In the genomic region with DNA sequence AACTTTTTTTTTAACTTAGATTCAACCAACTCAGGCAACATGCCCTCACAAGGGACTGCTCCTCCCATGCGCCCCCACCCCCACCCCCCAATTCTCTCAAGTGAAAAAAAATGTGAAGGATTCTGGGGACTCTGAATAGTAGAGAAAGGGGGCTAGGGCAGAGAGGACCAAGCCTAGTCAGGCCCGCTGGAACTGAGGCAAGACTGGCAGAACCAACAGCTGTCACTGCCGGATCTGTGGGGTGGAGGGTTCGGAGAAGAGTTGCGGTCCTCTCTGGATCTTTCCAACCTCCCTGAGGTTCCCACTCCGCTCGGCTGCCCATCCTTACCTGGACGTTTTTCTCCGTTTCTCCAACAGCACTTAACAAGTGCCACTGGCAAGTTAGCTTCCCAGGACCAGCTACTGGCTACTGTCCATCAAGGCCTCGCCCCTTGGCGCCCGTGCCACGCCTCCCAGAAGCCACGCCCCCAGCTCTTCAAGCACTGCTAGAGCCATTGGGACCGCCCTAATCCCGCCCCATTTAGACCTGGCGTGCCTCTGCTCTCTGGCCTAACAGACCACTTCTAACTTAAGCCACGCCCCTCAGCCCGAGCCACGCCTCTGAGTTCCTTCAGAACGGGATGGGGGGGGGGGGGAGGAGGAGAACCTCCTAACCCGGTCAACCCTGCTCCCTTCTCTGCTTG, we compare ENCODE assay signal across 8 mouse cellular contexts. TPM values are rescaled to one million over a fixed set of nuclear protein-coding genes. Genes with fewer than 3 reads are reported as not detected.
DNase-seq lines count a peak whose midpoint lies in the region; ATAC-seq and TF ChIP-seq lines count a peak whose summit lies in the region.

A gene (minus strand): TSS at position 391 of the 683 bp plus-strand sequence.

- no peak for TF ChIP-seq CTCF in G1E (IDR thresholded peaks at IDR 0.05; ENCODE audit: low read depth, low read length)
- no peak for TF ChIP-seq CTCF in liver, postnatal 0 days (IDR thresholded peaks at IDR 0.05; ENCODE audit: low read depth)
- TF ChIP-seq CTCF in testis, adult 2 months (IDR thresholded peaks at IDR 0.05; ENCODE audit: control insufficient read depth, insufficient read depth, insufficient replicate concordance, low read depth, low read length): no peak

- TF ChIP-seq EP300 in liver, postnatal 0 days (IDR thresholded peaks at IDR 0.05; ENCODE audit: low read depth): no peak

- H3K9me3 ChIP-seq in G1E (replicated peaks): no peaks in the 10 kb centered on the region
- no peaks in the 10 kb centered on the region for H3K9me3 ChIP-seq in forebrain, embryonic 15.5 days
- no peaks in the 10 kb centered on the region for H3K9me3 ChIP-seq in liver, postnatal 0 days (ENCODE audit: low read length)
- no peaks in the 10 kb centered on the region for H3K9me3 ChIP-seq in neural tube, embryonic 13.5 days

- H3K4me2 ChIP-seq in forebrain, embryonic 15.5 days (replicated peaks): peak within 1 kb of the TSS; percentile 42
- peak within 1 kb of the TSS; percentile 66 for H3K4me2 ChIP-seq in liver, postnatal 0 days (ENCODE audit: low read depth, low read length)
- peak within 1 kb of the TSS; percentile 53 for H3K4me2 ChIP-seq in neural tube, embryonic 13.5 days

- peak; percentile 84 for ATAC-seq in G1E (ENCODE audit: extremely low read depth, insufficient number of reproducible peaks, low FRiP score, poor library complexity, severe bottlenecking)
- ATAC-seq in forebrain, embryonic 15.5 days (replicated peaks): peak; percentile 91
- ATAC-seq in liver, postnatal 0 days: peak; percentile 99
- ATAC-seq in neural tube, embryonic 13.5 days (ENCODE audit: low read depth): peak; percentile 93

- peaks cover 4% of the 10 kb centered on the region for H3K4me1 ChIP-seq in G1E (ENCODE audit: insufficient read depth, low read depth, low read length)
- H3K4me1 ChIP-seq in forebrain, embryonic 15.5 days: 0 out of 2 replicates have a peak, but pooled peaks cover 5% of the 10 kb centered on the region
- no peaks in the 10 kb centered on the region for H3K4me1 ChIP-seq in liver, postnatal 0 days (ENCODE audit: insufficient read depth)
- H3K4me1 ChIP-seq in neural tube, embryonic 13.5 days (replicated peaks): no peaks in the 10 kb centered on the region
- H3K4me1 ChIP-seq in testis, adult 2 months (ENCODE audit: control insufficient read depth, insufficient read depth, low read length): peaks cover 5% of the 10 kb centered on the region; the same call in 1 of the 2 replicates

- no peak for TF ChIP-seq POLR2A in testis, adult 2 months (IDR thresholded peaks at IDR 0.05; ENCODE audit: control insufficient read depth, low read depth, low read length)

- intact Hi-C loops in heart, postnatal 14 days (cut with DNase I): no loop called here

- H3K36me3 ChIP-seq in G1E (replicated peaks): no peaks in the 10 kb centered on the region
- H3K36me3 ChIP-seq in forebrain, embryonic 15.5 days: no peaks in the 10 kb centered on the region
- no peaks in the 10 kb centered on the region for H3K36me3 ChIP-seq in liver, postnatal 0 days (replicated peaks; ENCODE audit: insufficient read depth, low read length)
- no peaks in the 10 kb centered on the region for H3K36me3 ChIP-seq in neural tube, embryonic 13.5 days
- no peaks in the 10 kb centered on the region for H3K36me3 ChIP-seq in testis, adult 2 months (ENCODE audit: control insufficient read depth, insufficient read depth, low read length)

- 0 out of 2 replicates have a peak, but pooled peaks cover 3% of the 10 kb centered on the region for H3K27me3 ChIP-seq in G1E (ENCODE audit: insufficient read depth, low read length)
- H3K27me3 ChIP-seq in forebrain, embryonic 15.5 days: no peaks in the 10 kb centered on the region
- no peaks in the 10 kb centered on the region; the same call in 1 of the 2 replicates for H3K27me3 ChIP-seq in liver, postnatal 0 days (ENCODE audit: insufficient read depth, low read length)
- H3K27me3 ChIP-seq in neural tube, embryonic 13.5 days: peaks cover 16% of the 10 kb centered on the region
- H3K27me3 ChIP-seq in testis, adult 2 months (ENCODE audit: control insufficient read depth, insufficient read depth, low read length): no peaks in the 10 kb centered on the region

- H3K27ac ChIP-seq in forebrain, embryonic 15.5 days (replicated peaks): no peak within 1 kb of the TSS
- no peak within 1 kb of the TSS for H3K27ac ChIP-seq in liver, postnatal 0 days (ENCODE audit: low read depth)
- H3K27ac ChIP-seq in neural tube, embryonic 13.5 days (replicated peaks): no peak within 1 kb of the TSS
- H3K27ac ChIP-seq in testis, adult 2 months (ENCODE audit: control insufficient read depth, insufficient read depth, low read depth, low read length): peak within 1 kb of the TSS; percentile 78

- DNase-seq in G1E (ENCODE audit: low spot score): peak; percentile 9
- DNase-seq in cerebellum, adult 18-20 months: peak; percentile 33 to 45
- DNase-seq in heart, postnatal 14 days: peak; percentile 78 to 87
- DNase-seq in large intestine, adult 2 months (ENCODE audit: low read depth, low spot score): peak; percentile 46
- DNase-seq in liver, postnatal 0 days: peak; percentile 88

- no peak within 1 kb of the TSS for H3K9ac ChIP-seq in forebrain, embryonic 15.5 days (replicated peaks)
- no peak within 1 kb of the TSS for H3K9ac ChIP-seq in liver, postnatal 0 days (replicated peaks)
- H3K9ac ChIP-seq in neural tube, embryonic 13.5 days: no peak within 1 kb of the TSS

- H3K4me3 ChIP-seq in G1E (ENCODE audit: low read depth, low read length): peak within 1 kb of the TSS; percentile 50; the same call in 1 of the 2 replicates
- peak within 1 kb of the TSS; percentile 28 for H3K4me3 ChIP-seq in forebrain, embryonic 15.5 days
- H3K4me3 ChIP-seq in liver, postnatal 0 days (ENCODE audit: low read depth, low read length): peak within 1 kb of the TSS; percentile 35
- peak within 1 kb of the TSS; percentile 28 for H3K4me3 ChIP-seq in neural tube, embryonic 13.5 days
- H3K4me3 ChIP-seq in testis, adult 2 months (ENCODE audit: control insufficient read depth, low read depth, low read length): peak within 1 kb of the TSS; percentile 78

- WGBS in forebrain, embryonic 15.5 days: 16% methylated on average over 22 of the region's 22 CpGs
- 18% methylated on average over 22 of the region's 22 CpGs for WGBS in large intestine, adult 2 months
- 16% methylated on average over 21 of the region's 22 CpGs for WGBS in liver, postnatal 0 days (ENCODE audit: insufficient replicate concordance)
- WGBS in neural tube, embryonic 13.5 days: 16% methylated on average over 18 of the region's 22 CpGs

RNA-seq across cellular contexts. Expression of the gene that starts here (rescaled TPM):
- total RNA-seq in G1E (2014; fragmentation: Nextera tagmentation) (0.23 and 0.39 TPM in 2 replicates), G1E (2017) (0.29 and 0.33 TPM in 2 replicates)
- polyA plus RNA-seq in G1E (2012): not detected in 2 replicates
- polyA plus RNA-seq in forebrain, embryonic 15.5 days (2015; fragmentation: Nextera tagmentation; extraction: Ambion mirVana): 0.29 and 0.40 TPM in 2 replicates
- 1 to 10 TPM in 1 of 2 experiments, under 1 TPM in 1; 0.93 to 1.7 TPM for total RNA-seq in heart, postnatal 14 days (2021)
- 0.90 and 1.2 TPM in 2 replicates for polyA plus RNA-seq in large intestine, adult 2 months (2012; rRNA removed)
- polyA plus RNA-seq in liver, postnatal 0 days (2015; fragmentation: Nextera tagmentation; extraction: Ambion mirVana): 0.11 and 0.19 TPM in 2 replicates
- polyA plus RNA-seq in neural tube, embryonic 13.5 days (2015; fragmentation: Nextera tagmentation; extraction: Ambion mirVana): 0.50 and 0.73 TPM in 2 replicates
- 2.2 and 2.8 TPM in 2 replicates for polyA plus RNA-seq in testis, adult 2 months (2012; rRNA removed)

Comparison
In these comparisons a context has a peak if more than half of its experiments do, and no peak if none do; other contexts are left out.
1. Peak in DNase-seq, ATAC-seq and H3K4me3 ChIP-seq in G1E; RNA of the gene not detected or under 1 TPM.
2. Peak in ATAC-seq, H3K4me3 ChIP-seq and H3K4me2 ChIP-seq in forebrain, embryonic 15.5 days; RNA of the gene not detected or under 1 TPM.
3. Peak in DNase-seq, ATAC-seq, H3K4me3 ChIP-seq and H3K4me2 ChIP-seq in liver, postnatal 0 days; RNA of the gene not detected or under 1 TPM.
4. Peak in ATAC-seq, H3K4me3 ChIP-seq and H3K4me2 ChIP-seq in neural tube, embryonic 13.5 days; RNA of the gene not detected or under 1 TPM.
5. DNase-seq: peak in every context shown above with its lines; median percentile 88 in liver, postnatal 0 days; 82 in heart, postnatal 14 days; 46 in large intestine, adult 2 months; 39 in cerebellum, adult 18-20 months; 9 in G1E.
6. H3K4me3 ChIP-seq: peak in every context shown above with its lines; median percentile 78 in testis, adult 2 months; 50 in G1E; 35 in liver, postnatal 0 days; 28 in forebrain, embryonic 15.5 days; 28 in neural tube, embryonic 13.5 days.